Mouse (Mus musculus) midbrain, embryonic 15.5 days (tissue): ENCODE results near the gene Irf2. TPM values are rescaled to one million over a fixed set of nuclear protein-coding genes. Genes with fewer than 3 reads are reported as not detected.

Experiments used
- ATAC-seq: fragments of 200-750 bp; cut with Nextera tagmentation; replicated peaks from 2 replicates; pipeline ENCODE4 v1.8.0; 2017; ENCODE audit warnings: moderate TSS enrichment
- H3K27ac ChIP-seq: fragments of 300-500 bp; sonication (generic); 2 replicates; pipeline ENCODE4 v1.5.1; 2015; ENCODE audit warnings: mild to moderate bottlenecking, inconsistent platforms
- H3K27me3 ChIP-seq: fragments of 300-500 bp; sonication (generic); replicated peaks from 2 replicates; pipeline ENCODE4 v1.6.1; 2015; ENCODE audit warnings: inconsistent platforms
- H3K36me3 ChIP-seq: fragments of 300-500 bp; sonication (generic); replicated peaks from 2 replicates; pipeline ENCODE4 v1.6.1; 2015; ENCODE audit warnings: inconsistent platforms
- H3K4me1 ChIP-seq: fragments of 300-500 bp; sonication (generic); 2 replicates; pipeline ENCODE4 v1.6.1; 2015; ENCODE audit warnings: inconsistent platforms
- H3K4me2 ChIP-seq: fragments of 300-500 bp; sonication (generic); 2 replicates; pipeline ENCODE4 v1.6.1; 2015; ENCODE audit warnings: inconsistent platforms, mild to moderate bottlenecking, moderate library complexity
- H3K4me3 ChIP-seq: fragments of 300-500 bp; sonication (generic); 2 replicates; pipeline ENCODE4 v1.5.1; 2015; ENCODE audit warnings: mild to moderate bottlenecking, inconsistent platforms
- H3K9ac ChIP-seq: fragments of 300-500 bp; sonication (generic); 2 replicates; pipeline ENCODE4 v1.6.1; 2015; ENCODE audit warnings: mild to moderate bottlenecking, inconsistent platforms
- H3K9me3 ChIP-seq: fragments of 300-500 bp; sonication (generic); 2 replicates; pipeline ENCODE4 v1.6.1; 2016; ENCODE audit warnings: inconsistent platforms
- WGBS: fragments of 180-500 bp; shearing (Covaris S2); methylation state at CpG from one replicate; pipeline ENCODE4 v1.1.7; 2015; ENCODE audit warnings: mixed read lengths; 5-methylcytosine and 5-hydroxymethylcytosine counted together
- polyA plus RNA-seq: library from polyadenylated mRNA; unstranded; fragments of >200 nt; fragmentation: Nextera tagmentation; extraction: Ambion mirVana; gene quantifications from 2 replicates; pipeline ENCODE4 v1.2.1, GENCODE M21; 2015

The Irf2 gene
- polyA plus RNA-seq, 1 experiment from 2014 or later: 9.6 TPM

- Histone ChIP-seq H3K4me1 (no peaks in the 10 kb centered on the region), H3K9ac (no peak overlapping the region), H3K27ac (no peak overlapping the region), H3K4me3 (no peak overlapping the region), H3K27me3 (no peaks in the 10 kb centered on the region), H3K4me2 (no peak overlapping the region), H3K9me3 (no peaks in the 10 kb centered on the region), H3K36me3 (no peaks in the 10 kb centered on the region)
- ATAC-seq: no peak
- 78% methylated on average over 8 of the region's 8 CpGs for WGBS
These were observed 5.9 kb upstream of the Irf2 start for GRCm38 (mm10) chr8:46733603-46734002.

DNA sequence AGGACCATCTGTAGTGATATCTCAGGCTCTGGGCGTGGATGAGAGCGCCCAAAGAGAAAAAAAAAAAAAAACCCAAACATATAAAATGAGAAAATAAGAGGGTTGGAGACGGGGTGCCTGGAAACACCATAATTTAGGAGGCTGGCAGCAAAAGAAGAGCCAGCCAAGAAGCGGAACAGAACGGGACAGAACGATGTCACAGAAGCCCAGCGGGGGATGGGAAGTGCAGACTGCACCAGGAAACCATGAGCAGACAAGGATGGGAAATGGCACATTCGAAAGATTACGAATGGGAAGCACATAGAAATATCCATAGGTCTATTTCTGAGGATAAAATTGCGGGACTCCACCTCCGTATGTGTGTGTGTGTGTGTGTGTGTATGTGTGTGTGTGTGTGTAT, 4.0 kb upstream of the Irf2 start:
- Histone ChIP-seq H3K4me2 (no peak overlapping the region), H3K27ac (no peak overlapping the region), H3K4me1 (peaks cover 3% of the 10 kb centered on the region), H3K27me3 (no peaks in the 10 kb centered on the region), H3K9ac (no peak overlapping the region), H3K9me3 (no peaks in the 10 kb centered on the region), H3K36me3 (no peaks in the 10 kb centered on the region), H3K4me3 (no peak overlapping the region)
- WGBS: 78% methylated on average over 11 of the region's 11 CpGs
- no peak for ATAC-seq

DNA sequence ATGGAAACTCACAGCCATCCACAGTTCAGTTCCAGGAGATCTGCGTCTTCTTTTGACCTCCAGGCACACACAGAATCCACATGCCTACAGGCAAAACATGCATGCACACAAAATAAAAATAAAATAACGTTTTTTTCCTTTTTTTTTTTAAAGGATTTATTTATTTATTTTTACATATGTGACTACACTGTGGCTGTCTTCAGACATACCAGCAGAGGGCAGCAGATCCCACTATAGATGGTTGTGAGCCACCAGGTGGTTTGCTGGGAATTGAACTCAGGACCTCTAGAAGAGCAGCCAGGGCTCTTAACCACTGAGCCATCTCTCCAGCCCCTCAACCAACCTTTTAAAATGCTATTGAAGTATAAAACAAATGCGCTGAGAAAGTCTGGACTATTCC, 3.3 kb upstream of the Irf2 start:
- ATAC-seq: no peak
- Histone ChIP-seq H3K36me3 (no peaks in the 10 kb centered on the region), H3K4me2 (no peak overlapping the region), H3K9ac (no peak overlapping the region), H3K4me3 (no peak overlapping the region), H3K27ac (no peak overlapping the region), H3K4me1 (peaks cover 3% of the 10 kb centered on the region), H3K9me3 (no peaks in the 10 kb centered on the region), H3K27me3 (no peaks in the 10 kb centered on the region)
- 76% methylated on average over 3 of the region's 3 CpGs for WGBS

- Histone ChIP-seq H3K36me3 (no peaks in the 10 kb centered on the region), H3K27me3 (no peaks in the 10 kb centered on the region), H3K4me1 (peaks cover 12% of the 10 kb centered on the region), H3K27ac (no peak overlapping the region), H3K4me2 (no peak overlapping the region), H3K9me3 (no peaks in the 10 kb centered on the region), H3K4me3 (no peak overlapping the region), H3K9ac (no peak overlapping the region)
- WGBS: 84% methylated on average over 10 of the region's 10 CpGs
- ATAC-seq: no peak
These were observed 2.1 kb upstream of the Irf2 start for GRCm38 (mm10) chr8:46737421-46737820.

- H3K4me2 ChIP-seq: no peak overlapping the region
- no peak overlapping the region for H3K9ac ChIP-seq
- ATAC-seq: no peak
- H3K27me3 ChIP-seq: no peaks in the 10 kb centered on the region
- H3K4me3 ChIP-seq: no peak overlapping the region
- 81% methylated on average over 3 of the region's 3 CpGs for WGBS
- no peak overlapping the region for H3K27ac ChIP-seq
- peaks cover 12% of the 10 kb centered on the region for H3K4me1 ChIP-seq
- H3K9me3 ChIP-seq: no peaks in the 10 kb centered on the region
- no peaks in the 10 kb centered on the region for H3K36me3 ChIP-seq
These were observed 1.6 kb upstream of the Irf2 start for GRCm38 (mm10) chr8:46737907-46738306.

GRCm38 (mm10) chr8:46738601-46739000, 931 bp upstream of the Irf2 start:
- H3K27me3 ChIP-seq: no peaks in the 10 kb centered on the region
- no peaks in the 10 kb centered on the region for H3K36me3 ChIP-seq
- no peak for ATAC-seq
- peaks cover 12% of the 10 kb centered on the region for H3K4me1 ChIP-seq
- peak overlapping the region; percentile 94 for H3K4me2 ChIP-seq
- no peak overlapping the region for H3K9ac ChIP-seq
- peak overlapping the region; percentile 93; the same call in 1 of the 2 replicates for H3K4me3 ChIP-seq
- H3K27ac ChIP-seq: no peak overlapping the region
- H3K9me3 ChIP-seq: no peaks in the 10 kb centered on the region
- 39% methylated on average over 5 of the region's 5 CpGs for WGBS

DNA sequence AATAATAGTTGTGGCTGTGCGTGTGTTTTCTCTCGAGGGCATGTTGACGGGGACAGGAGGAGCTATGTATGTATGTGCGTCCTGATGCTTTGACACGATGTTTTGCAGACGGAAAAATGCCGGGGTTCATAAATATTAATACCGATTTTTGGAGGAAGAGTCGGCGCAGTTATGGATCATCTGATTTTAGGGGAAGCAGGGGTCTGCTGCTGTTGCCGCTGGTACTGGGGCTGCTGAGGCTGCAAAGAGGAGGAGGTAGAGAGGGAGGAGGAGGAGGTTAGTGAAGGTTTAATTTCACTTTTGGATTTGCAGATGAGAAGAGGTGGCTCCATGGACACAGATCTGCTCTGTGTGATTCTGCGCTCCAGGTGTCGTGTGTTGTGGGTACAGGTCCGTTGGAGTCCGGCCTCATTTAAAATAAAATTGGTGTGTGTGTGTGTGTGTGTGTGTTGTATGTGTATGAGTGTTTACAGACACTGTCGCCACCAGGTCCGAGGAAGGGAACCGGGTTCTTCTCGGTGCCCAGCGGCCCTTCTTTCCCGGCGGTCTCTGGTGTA, 502 bp downstream of the Irf2 start:
- H3K9me3 ChIP-seq: no peaks in the 10 kb centered on the region
- H3K36me3 ChIP-seq: no peaks in the 10 kb centered on the region
- peak overlapping the region; percentile 92 for H3K27ac ChIP-seq
- WGBS: under 1% methylated on average over 22 of the region's 22 CpGs
- peaks cover 12% of the 10 kb centered on the region for H3K4me1 ChIP-seq
- H3K4me2 ChIP-seq: peak overlapping the region; percentile 94
- no peaks in the 10 kb centered on the region for H3K27me3 ChIP-seq
- peak overlapping the region; percentile 93 for H3K4me3 ChIP-seq
- H3K9ac ChIP-seq: peak overlapping the region; percentile 99
- peak; percentile 5 for ATAC-seq

GRCm38 (mm10) chr8:46740513-46741280, 1.2 kb downstream of the Irf2 start:
- no peaks in the 10 kb centered on the region for H3K9me3 ChIP-seq
- H3K4me1 ChIP-seq: peaks cover 12% of the 10 kb centered on the region
- peak; percentile 78 for ATAC-seq
- no peaks in the 10 kb centered on the region for H3K27me3 ChIP-seq
- under 1% methylated on average over 80 of the region's 97 CpGs for WGBS
- peak overlapping the region; percentile 94 for H3K4me2 ChIP-seq
- peak overlapping the region; percentile 92 for H3K27ac ChIP-seq
- peak overlapping the region; percentile 99 for H3K9ac ChIP-seq
- no peaks in the 10 kb centered on the region for H3K36me3 ChIP-seq
- peak overlapping the region; percentile 93 for H3K4me3 ChIP-seq

GRCm38 (mm10) chr8:46741281-46741791, 1.8 kb downstream of the Irf2 start:
- ATAC-seq: peak; percentile 72
- WGBS: under 1% methylated on average over 28 of the region's 28 CpGs
- H3K9ac ChIP-seq: peak overlapping the region; percentile 99
- H3K9me3 ChIP-seq: no peaks in the 10 kb centered on the region
- H3K4me1 ChIP-seq: peaks cover 12% of the 10 kb centered on the region
- H3K27me3 ChIP-seq: no peaks in the 10 kb centered on the region
- peak overlapping the region; percentile 93 for H3K4me3 ChIP-seq
- H3K36me3 ChIP-seq: no peaks in the 10 kb centered on the region
- peak overlapping the region; percentile 92 for H3K27ac ChIP-seq
- peak overlapping the region; percentile 94 for H3K4me2 ChIP-seq

- Histone ChIP-seq H3K4me1 (peaks cover 12% of the 10 kb centered on the region), H3K9ac (no peak overlapping the region), H3K27ac (peak overlapping the region; percentile 92; the same call in 1 of the 2 replicates), H3K4me3 (peak overlapping the region; percentile 93), H3K36me3 (no peaks in the 10 kb centered on the region), H3K27me3 (no peaks in the 10 kb centered on the region), H3K4me2 (peak overlapping the region; percentile 94), H3K9me3 (no peaks in the 10 kb centered on the region)
- no peak for ATAC-seq
- WGBS: 67% methylated on average over 8 of the region's 8 CpGs
These were observed 2.6 kb downstream of the Irf2 start for GRCm38 (mm10) chr8:46741991-46742690.

- H3K9ac ChIP-seq: no peak overlapping the region
- no peak for ATAC-seq
- no peak overlapping the region for H3K4me3 ChIP-seq
- no peaks in the 10 kb centered on the region for H3K9me3 ChIP-seq
- WGBS: 82% methylated on average over 5 of the region's 5 CpGs
- no peaks in the 10 kb centered on the region for H3K27me3 ChIP-seq
- peaks cover 12% of the 10 kb centered on the region for H3K4me1 ChIP-seq
- H3K27ac ChIP-seq: no peak overlapping the region
- H3K36me3 ChIP-seq: no peaks in the 10 kb centered on the region
- no peak overlapping the region for H3K4me2 ChIP-seq
These were observed 3.2 kb downstream of the Irf2 start for GRCm38 (mm10) chr8:46742691-46743082.

DNA sequence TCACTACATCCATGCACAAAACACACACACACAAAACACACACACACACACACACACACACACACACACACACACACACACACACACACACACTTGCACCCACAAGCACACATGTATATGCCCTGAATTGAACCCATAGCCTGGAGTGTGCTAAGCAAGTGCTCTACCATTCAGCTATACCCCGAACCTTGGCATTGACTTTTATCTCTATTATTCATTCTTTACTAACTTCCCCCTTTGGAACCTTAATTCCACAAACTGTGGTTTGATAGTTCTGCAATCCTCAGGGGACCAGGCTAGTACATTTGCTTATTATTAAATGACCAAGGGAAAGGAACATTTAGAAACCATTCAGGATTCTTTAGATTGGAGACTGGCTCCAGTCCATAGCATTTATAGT, 5.9 kb downstream of the Irf2 start:
- no peaks in the 10 kb centered on the region for H3K27me3 ChIP-seq
- no peaks in the 10 kb centered on the region for H3K9me3 ChIP-seq
- H3K36me3 ChIP-seq: no peaks in the 10 kb centered on the region
- no peak for ATAC-seq
- H3K27ac ChIP-seq: no peak overlapping the region
- peaks cover 9% of the 10 kb centered on the region for H3K4me1 ChIP-seq
- no peak overlapping the region for H3K4me3 ChIP-seq
- no peak overlapping the region for H3K4me2 ChIP-seq
- 77% methylated on average over 1 of the region's 1 CpGs for WGBS
- H3K9ac ChIP-seq: no peak overlapping the region
